Mouse (Mus musculus) embryonic fibroblast, embryonic 13.5 days (primary cell): ENCODE measurements around the gene Eif4ebp2.

Experiments used
- CTCF ChIP-seq: IDR thresholded peaks from 2 replicates; pipeline ENCODE4 v1.5.1; 2011; ENCODE audit warnings: mild to moderate bottlenecking, control low read depth, low read length, moderate library complexity, borderline replicate concordance; ENCODE audit not compliant: insufficient read depth
- POLR2A ChIP-seq: IDR thresholded peaks from 2 replicates; pipeline ENCODE4 v1.6.1; 2011; ENCODE audit warnings: low read depth, mild to moderate bottlenecking, control low read depth, low read length, moderate library complexity

GRCm38 (mm10) chr10:61386284-61386683, 66.2 kb downstream of the Eif4ebp2 start:
- no peak for TF ChIP-seq CTCF
- TF ChIP-seq POLR2A, result no peak
